Mouse (Mus musculus): ENCODE measurements around the gene Siglec1.
"Not testable (repeated sequence)": the region's sequence is repeated elsewhere in the genome, so short reads cannot be mapped to it uniquely, and the experiment has no call there.

Gene Siglec1
- long read RNA-seq, experiment 1, result 0 reads
- long read RNA-seq, experiment 2, result 0 reads

GRCm38 (mm10) chr2:131086667-131087390 lies at the start of gene Siglec1:
Gene Siglec1, minus strand, starts transcription at chr2:131086765.
- intact Hi-C loops (cut with DNase I), result no loop called here

GRCm38 (mm10) chr2:131135521-131136139 lies 49.1 kb upstream of the Siglec1 start:
- intact Hi-C loops (cut with DNase I), result no loop called here

- intact Hi-C loops (cut with DNase I), result no loop called here
Measured at GRCm38 (mm10) chr2:131134826-131135400, 48.3 kb upstream of the Siglec1 start.

GRCm38 (mm10) chr2:131134381-131134780 lies 47.8 kb upstream of the Siglec1 start:
- intact Hi-C loops (cut with DNase I), result no loop called here

- intact Hi-C loops (cut with DNase I), result no loop called here
Measured at GRCm38 (mm10) chr2:131132930-131133547, 46.5 kb upstream of the Siglec1 start, which contains the start of gene Gm11037. Gene Gm11037, plus strand, starts transcription at chr2:131133497.

GRCm38 (mm10) chr2:131132111-131132888 lies 45.7 kb upstream of the Siglec1 start:
- intact Hi-C loops (cut with DNase I), result no loop called here

GRCm38 (mm10) chr2:131130849-131131248 lies 44.3 kb upstream of the Siglec1 start:
- intact Hi-C loops (cut with DNase I), result no loop called here

- intact Hi-C loops (cut with DNase I), result no loop called here
Measured at GRCm38 (mm10) chr2:131129836-131130235, 43.3 kb upstream of the Siglec1 start.

GRCm38 (mm10) chr2:131128636-131129157 lies 42.1 kb upstream of the Siglec1 start:
- intact Hi-C loops (cut with DNase I), result no loop called here

GRCm38 (mm10) chr2:131128211-131128610 lies 41.6 kb upstream of the Siglec1 start:
- intact Hi-C loops (cut with DNase I), result no loop called here

GRCm38 (mm10) chr2:131127161-131127730 lies 40.7 kb upstream of the Siglec1 start, which contains the start of gene Hspa12b:
Gene Hspa12b, plus strand, starts transcription at chr2:131127280.
- intact Hi-C loops (cut with DNase I), result no loop called here

GRCm38 (mm10) chr2:131125964-131126815 lies 39.6 kb upstream of the Siglec1 start:
- intact Hi-C loops (cut with DNase I), result no loop called here

GRCm38 (mm10) chr2:131125157-131125963 lies 38.8 kb upstream of the Siglec1 start:
- intact Hi-C loops (cut with DNase I), result no loop called here

GRCm38 (mm10) chr2:131124166-131124565 lies 37.6 kb upstream of the Siglec1 start:
- intact Hi-C loops (cut with DNase I), result no loop called here

- intact Hi-C loops (cut with DNase I), result no loop called here
Measured at GRCm38 (mm10) chr2:131118968-131119574, 32.5 kb upstream of the Siglec1 start.

- intact Hi-C loops (cut with DNase I), result no loop called here
Measured at GRCm38 (mm10) chr2:131105989-131106388, 19.4 kb upstream of the Siglec1 start.

GRCm38 (mm10) chr2:131105061-131105460 lies 18.5 kb upstream of the Siglec1 start:
- intact Hi-C loops (cut with DNase I), result not testable (repeated sequence)

- intact Hi-C loops (cut with DNase I), result no loop called here
Measured at GRCm38 (mm10) chr2:131104021-131104420, 17.5 kb upstream of the Siglec1 start.
